Mouse (Mus musculus) kidney, adult 2 months (tissue): Measurements from ENCODE around the gene Slmap. TPM values are rescaled to one million over a fixed set of nuclear protein-coding genes. Genes with fewer than 3 reads are reported as not detected.
A peak's percentile ranks its signal among the peaks of the same experiment; 100 is the strongest.

Experiments
- DNase-seq: peaks from one replicate; pipeline ENCODE4 v3.0.0; 2021
- H3K27ac ChIP-seq: fragments of 200-500 bp; 2 replicates; pipeline ENCODE4 v1.5.1; 2012; ENCODE audit warnings: low read depth, low read length, control low read depth, inconsistent platforms; ENCODE audit not compliant: insufficient read depth
- H3K27me3 ChIP-seq: fragments of 200-500 bp; replicated peaks from 2 replicates; pipeline ENCODE4 v1.6.1; 2012; ENCODE audit warnings: mild to moderate bottlenecking, moderate library complexity, low read length, inconsistent platforms; ENCODE audit not compliant: control insufficient read depth, insufficient read depth
- H3K36me3 ChIP-seq: fragments of 200-500 bp; 2 replicates; pipeline ENCODE4 v1.6.1; 2012; ENCODE audit warnings: mild to moderate bottlenecking, moderate library complexity, low read length, inconsistent platforms; ENCODE audit not compliant: control insufficient read depth, insufficient read depth
- H3K4me1 ChIP-seq: fragments of 200-500 bp; 2 replicates; pipeline ENCODE4 v1.6.1; 2011; ENCODE audit warnings: low read length; ENCODE audit not compliant: control insufficient read depth, insufficient read depth
- H3K4me3 ChIP-seq: fragments of 200-500 bp; 2 replicates; pipeline ENCODE4 v1.5.1; 2011; ENCODE audit warnings: mild to moderate bottlenecking, low read depth, low read length, control low read depth; ENCODE audit not compliant: insufficient read depth
- CTCF ChIP-seq: fragments of 200-500 bp; conservative IDR thresholded peaks from 2 replicates; pipeline ENCODE4 v1.5.1; 2011; ENCODE audit warnings: low read depth, mild to moderate bottlenecking, control low read depth, low read length, moderate library complexity, mixed read lengths; ENCODE audit not compliant: insufficient read depth, insufficient read length
- POLR2A ChIP-seq: fragments of 200-500 bp; IDR thresholded peaks from one replicate; pipeline ENCODE4 v1.6.1; 2011; ENCODE audit warnings: low read depth, low read length, control low read depth
- WGBS: fragments of 180-500 bp; shearing (Covaris S2); methylation state at CpG from one replicate; pipeline ENCODE4 v1.1.7; 2018; 5-methylcytosine and 5-hydroxymethylcytosine counted together
- polyA plus RNA-seq: library from polyadenylated mRNA; depleted of rRNA; stranded (reverse); fragments of >200 nt; gene quantifications from 2 replicates; pipeline ENCODE4 v1.2.3, GENCODE M21; 2012

The Slmap gene
- polyA plus RNA-seq, 1 experiment = 19.3 TPM

- WGBS = 97% methylated on average over 8 of the region's 8 CpGs
- TF ChIP-seq POLR2A = no peak
- TF ChIP-seq CTCF = no peak
- Histone ChIP-seq H3K36me3 (no peaks in the 10 kb centered on the region), H3K4me3 (no peak overlapping the region), H3K4me1 (no peaks in the 10 kb centered on the region), H3K27ac (no peak overlapping the region), H3K27me3 (no peaks in the 10 kb centered on the region; the same call in 1 of the 2 replicates)
- no peak for DNase-seq
These were observed 16.0 kb upstream of the Slmap start for GRCm38 (mm10) chr14:26550712-26551111.

GRCm38 (mm10) chr14:26547516-26548488, 13.1 kb upstream of the Slmap start:
- WGBS = 72% methylated on average over 10 of the region's 10 CpGs
- no peaks in the 10 kb centered on the region for H3K36me3 ChIP-seq
- H3K27me3 ChIP-seq = no peaks in the 10 kb centered on the region
- no peak overlapping the region for H3K4me3 ChIP-seq
- DNase-seq = no peak
- H3K4me1 ChIP-seq = no peaks in the 10 kb centered on the region
- TF ChIP-seq POLR2A = no peak
- TF ChIP-seq CTCF = no peak
- no peak overlapping the region for H3K27ac ChIP-seq

GRCm38 (mm10) chr14:26542136-26542535, 7.4 kb upstream of the Slmap start:
- DNase-seq = no peak
- no peaks in the 10 kb centered on the region for H3K27me3 ChIP-seq
- no peak overlapping the region for H3K27ac ChIP-seq
- no peak for TF ChIP-seq POLR2A
- no peaks in the 10 kb centered on the region for H3K36me3 ChIP-seq
- no peak overlapping the region for H3K4me3 ChIP-seq
- 95% methylated on average over 1 of the region's 1 CpGs for WGBS
- H3K4me1 ChIP-seq = no peaks in the 10 kb centered on the region

- no peak for DNase-seq
- H3K4me3 ChIP-seq = no peak overlapping the region
These were observed 5.8 kb upstream of the Slmap start for GRCm38 (mm10) chr14:26540577-26540976.

GRCm38 (mm10) chr14:26539241-26539640, 4.5 kb upstream of the Slmap start:
- TF ChIP-seq POLR2A = no peak
- TF ChIP-seq CTCF = no peak
- Histone ChIP-seq H3K4me3 (no peak overlapping the region), H3K27me3 (no peaks in the 10 kb centered on the region), H3K36me3 (no peaks in the 10 kb centered on the region), H3K4me1 (no peaks in the 10 kb centered on the region), H3K27ac (no peak overlapping the region)
- DNase-seq = no peak
- WGBS = 91% methylated on average over 4 of the region's 4 CpGs

More at GRCm38 (mm10) chr14:26540577-26540976, 5.8 kb upstream of the Slmap start:
- H3K27me3 ChIP-seq = no peaks in the 10 kb centered on the region
- 56% methylated on average over 1 of the region's 1 CpGs for WGBS
- H3K27ac ChIP-seq = no peak overlapping the region
- H3K4me1 ChIP-seq = no peaks in the 10 kb centered on the region
- TF ChIP-seq CTCF = no peak
- no peak for TF ChIP-seq POLR2A
- H3K36me3 ChIP-seq = no peaks in the 10 kb centered on the region

- WGBS = 2% methylated on average over 91 of the region's 92 CpGs
- no peaks in the 10 kb centered on the region for H3K27me3 ChIP-seq
- H3K36me3 ChIP-seq = no peaks in the 10 kb centered on the region
- TF ChIP-seq CTCF (no peak), POLR2A (no peak)
- H3K27ac ChIP-seq = peak overlapping the region; percentile 48
- H3K4me3 ChIP-seq = peak overlapping the region; percentile 70
- peaks cover 27% of the 10 kb centered on the region for H3K4me1 ChIP-seq
- DNase-seq = peak; percentile 53
These were observed 642 bp downstream of the Slmap start for GRCm38 (mm10) chr14:26533821-26534756.
